Mouse (Mus musculus) intestine, postnatal 0 days (tissue): ENCODE results near the gene Grk4. TPM values are rescaled to one million over a fixed set of nuclear protein-coding genes. Genes with fewer than 3 reads are reported as not detected.

Experiments used
- ATAC-seq: fragments of 200-750 bp; cut with Nextera tagmentation; 2 replicates; pipeline ENCODE4 v1.8.0; 2017; ENCODE audit warnings: mild to moderate bottlenecking, moderate TSS enrichment, moderate library complexity
- H3K27ac ChIP-seq: fragments of 300-500 bp; sonication (generic); 2 replicates; pipeline ENCODE4 v1.5.1; 2014; ENCODE audit warnings: mild to moderate bottlenecking, low read depth, low read length, moderate library complexity
- H3K27me3 ChIP-seq: fragments of 300-500 bp; sonication (generic); replicated peaks from 2 replicates; pipeline ENCODE4 v1.6.1; 2014; ENCODE audit warnings: low read length, mixed read lengths; ENCODE audit not compliant: control insufficient read depth, insufficient read depth
- H3K36me3 ChIP-seq: fragments of 300-500 bp; sonication (generic); 2 replicates; pipeline ENCODE4 v1.6.1; 2014; ENCODE audit warnings: mild to moderate bottlenecking, moderate library complexity; ENCODE audit not compliant: control insufficient read depth, insufficient read depth
- H3K4me1 ChIP-seq: fragments of 300-500 bp; sonication (generic); replicated peaks from 2 replicates; pipeline ENCODE4 v1.6.1; 2014; ENCODE audit warnings: antibody characterized with exemption, low read length, mixed read lengths; ENCODE audit not compliant: control insufficient read depth, insufficient read depth
- H3K4me2 ChIP-seq: fragments of 300-500 bp; sonication (generic); replicated peaks from 2 replicates; pipeline ENCODE4 v1.6.1; 2014; ENCODE audit warnings: low read depth, mild to moderate bottlenecking, moderate library complexity
- H3K4me3 ChIP-seq: fragments of 300-500 bp; sonication (generic); 2 replicates; pipeline ENCODE4 v1.5.1; 2014; ENCODE audit warnings: low read depth, low read length
- H3K9ac ChIP-seq: fragments of 300-500 bp; sonication (generic); 2 replicates; pipeline ENCODE4 v1.6.1; 2014; ENCODE audit warnings: mild to moderate bottlenecking, low read depth, low read length
- H3K9me3 ChIP-seq: fragments of 300-500 bp; sonication (generic); 2 replicates; pipeline ENCODE4 v1.6.1; 2016; ENCODE audit warnings: mixed run types; ENCODE audit not compliant: control insufficient read depth
- CTCF ChIP-seq: sonication (generic); IDR thresholded peaks from 2 replicates; pipeline ENCODE4 v1.5.1; 2016; ENCODE audit warnings: low read depth, mild to moderate bottlenecking, control low read depth, antibody characterized with exemption, moderate library complexity
- WGBS: fragments of 180-500 bp; shearing (Covaris S2); extraction: QIAGEN DNeasy Blood & Tissue Kit; methylation state at CpG from one replicate; pipeline ENCODE4 v1.1.7; 2014; 5-methylcytosine and 5-hydroxymethylcytosine counted together
- polyA plus RNA-seq: library from polyadenylated mRNA; unstranded; fragments of >200 nt; fragmentation: Nextera tagmentation; extraction: Ambion mirVana; gene quantifications from 2 replicates; pipeline ENCODE4 v1.2.1, GENCODE M21; 2015

The Grk4 gene
- polyA plus RNA-seq, 1 experiment from 2014 or later = 1.1 TPM

DNA sequence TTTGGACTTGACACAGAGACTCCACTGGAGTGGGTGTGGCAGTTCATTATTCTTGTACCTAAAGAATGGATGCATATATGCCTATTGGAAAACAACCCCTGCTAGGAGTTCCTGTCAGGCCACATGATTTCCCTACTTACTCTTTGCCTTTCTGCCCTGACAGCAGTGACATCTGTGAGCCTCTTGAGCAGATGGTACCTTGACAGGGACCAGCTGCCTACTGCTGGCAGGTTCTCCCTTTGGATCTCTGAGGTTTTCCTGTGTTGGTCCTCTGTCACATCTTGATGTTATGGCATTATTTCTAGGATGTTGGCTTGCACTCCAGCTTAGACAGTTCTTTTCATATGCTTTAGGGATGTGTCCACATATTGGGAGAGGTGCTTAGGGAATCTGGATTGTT lies 69.0 kb downstream of the Grk4 start:
- H3K9ac ChIP-seq = no peak overlapping the region
- no peaks in the 10 kb centered on the region for H3K4me1 ChIP-seq
- H3K4me2 ChIP-seq = no peak overlapping the region
- H3K9me3 ChIP-seq = no peaks in the 10 kb centered on the region
- no peak overlapping the region for H3K27ac ChIP-seq
- H3K4me3 ChIP-seq = no peak overlapping the region
- ATAC-seq = no peak
- H3K27me3 ChIP-seq = no peaks in the 10 kb centered on the region
- TF ChIP-seq CTCF = no peak
- no peaks in the 10 kb centered on the region for H3K36me3 ChIP-seq

DNA sequence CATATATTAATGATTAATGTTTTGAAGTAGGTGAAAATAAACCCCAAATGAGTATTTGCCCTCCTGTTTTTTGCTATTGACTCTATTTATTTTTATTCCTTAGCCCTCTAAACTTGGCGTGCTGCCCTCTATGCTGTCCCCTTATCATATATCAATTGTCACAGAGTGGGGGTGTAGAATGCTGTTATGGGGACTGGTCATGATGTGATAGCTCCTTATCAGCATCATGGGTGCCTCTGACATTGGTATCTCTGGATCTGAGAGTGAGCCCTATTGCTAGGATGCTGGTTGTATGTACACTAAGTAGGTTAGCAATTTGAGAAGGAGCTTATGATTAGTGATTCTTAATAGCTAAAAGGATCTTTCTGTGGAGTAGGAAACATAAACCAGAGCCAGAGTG lies 70.1 kb downstream of the Grk4 start:
- Histone ChIP-seq H3K36me3 (no peaks in the 10 kb centered on the region), H3K4me2 (no peak overlapping the region), H3K27me3 (no peaks in the 10 kb centered on the region), H3K4me3 (no peak overlapping the region), H3K27ac (no peak overlapping the region), H3K9me3 (no peaks in the 10 kb centered on the region), H3K9ac (no peak overlapping the region), H3K4me1 (no peaks in the 10 kb centered on the region)
- no peak for ATAC-seq
- 34% methylated on average over 1 of the region's 1 CpGs for WGBS
- TF ChIP-seq CTCF = no peak

- no peak overlapping the region for H3K4me2 ChIP-seq
- no peak overlapping the region for H3K27ac ChIP-seq
- no peaks in the 10 kb centered on the region for H3K9me3 ChIP-seq
- no peaks in the 10 kb centered on the region for H3K36me3 ChIP-seq
- peak; percentile 55 for TF ChIP-seq CTCF
- no peaks in the 10 kb centered on the region for H3K27me3 ChIP-seq
- ATAC-seq = no peak
- H3K4me1 ChIP-seq = no peaks in the 10 kb centered on the region
- H3K4me3 ChIP-seq = no peak overlapping the region
- WGBS = 56% methylated on average over 3 of the region's 3 CpGs
- no peak overlapping the region for H3K9ac ChIP-seq
Measured at GRCm38 (mm10) chr5:34751477-34751876, 91.3 kb downstream of the Grk4 start.

DNA sequence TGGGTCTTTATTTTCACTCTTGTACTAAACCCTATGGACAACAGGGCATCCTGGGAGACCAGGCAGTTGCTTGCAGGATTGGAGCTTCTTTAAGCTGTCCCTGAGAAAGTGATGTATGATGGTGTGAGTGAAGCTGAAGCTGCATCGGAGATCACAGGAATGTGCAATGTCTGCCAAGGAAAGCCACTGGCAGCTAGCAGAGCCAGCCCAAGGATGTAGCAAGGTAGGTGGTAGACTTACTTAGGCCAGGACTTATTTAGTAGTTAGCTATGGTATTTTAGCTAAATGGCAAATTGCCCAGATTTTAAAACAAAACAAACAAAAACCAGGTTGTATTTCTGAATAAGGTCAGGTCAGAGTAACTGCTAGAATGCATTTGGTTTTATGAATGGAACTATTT lies 98.6 kb downstream of the Grk4 start:
- no peak for TF ChIP-seq CTCF
- Histone ChIP-seq H3K9ac (no peak overlapping the region), H3K4me3 (no peak overlapping the region), H3K36me3 (no peaks in the 10 kb centered on the region), H3K27me3 (no peaks in the 10 kb centered on the region), H3K9me3 (no peaks in the 10 kb centered on the region), H3K27ac (no peak overlapping the region), H3K4me2 (no peak overlapping the region), H3K4me1 (0 out of 2 replicates have a peak, but pooled peaks cover 2% of the 10 kb centered on the region)
- 65% methylated on average over 1 of the region's 1 CpGs for WGBS
- no peak for ATAC-seq

DNA sequence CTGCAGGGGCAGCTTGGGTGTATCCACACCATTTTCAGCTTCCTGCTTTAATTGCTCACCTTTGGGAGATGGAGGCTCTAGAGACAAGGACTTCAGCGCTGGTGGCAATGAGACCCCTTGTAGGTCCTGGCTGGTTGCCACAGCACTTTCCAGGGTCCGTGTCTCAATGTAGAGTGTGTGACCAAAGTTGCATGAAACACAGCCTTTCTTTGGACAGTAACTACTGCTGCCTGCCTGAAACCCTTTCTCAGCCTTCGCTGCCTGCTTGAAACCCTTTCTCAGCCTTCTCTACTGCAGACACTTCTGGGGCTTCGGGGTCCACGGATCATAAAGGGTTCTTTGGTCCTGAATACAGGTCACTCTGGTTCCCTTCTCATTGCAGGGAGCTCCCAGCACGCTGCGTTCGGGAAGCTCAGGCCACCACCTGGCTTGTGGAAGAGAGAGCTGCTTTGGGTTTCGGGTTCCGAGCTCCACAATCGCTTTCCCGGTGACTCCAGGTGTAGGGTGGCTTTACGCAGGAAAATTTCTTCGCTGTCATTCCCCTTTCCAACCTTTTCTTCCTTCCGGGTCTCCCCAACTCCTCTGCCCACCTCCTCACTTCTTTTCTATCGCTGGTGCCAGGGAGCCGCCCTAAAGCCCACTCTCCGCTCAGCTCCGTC lies 100.8 kb downstream of the Grk4 start:
- H3K27ac ChIP-seq = peak overlapping the region; percentile 88; the same call in 1 of the 2 replicates
- peak overlapping the region; percentile 95 for H3K4me3 ChIP-seq
- H3K36me3 ChIP-seq = no peaks in the 10 kb centered on the region
- ATAC-seq = peak; percentile 32
- no peak for TF ChIP-seq CTCF
- H3K9ac ChIP-seq = peak overlapping the region; percentile 98; the same call in 1 of the 2 replicates
- H3K9me3 ChIP-seq = no peaks in the 10 kb centered on the region
- 1% methylated on average over 19 of the region's 19 CpGs for WGBS
- H3K4me1 ChIP-seq = 0 out of 2 replicates have a peak, but pooled peaks cover 2% of the 10 kb centered on the region
- peak overlapping the region; percentile 93 for H3K4me2 ChIP-seq
- no peaks in the 10 kb centered on the region for H3K27me3 ChIP-seq

DNA sequence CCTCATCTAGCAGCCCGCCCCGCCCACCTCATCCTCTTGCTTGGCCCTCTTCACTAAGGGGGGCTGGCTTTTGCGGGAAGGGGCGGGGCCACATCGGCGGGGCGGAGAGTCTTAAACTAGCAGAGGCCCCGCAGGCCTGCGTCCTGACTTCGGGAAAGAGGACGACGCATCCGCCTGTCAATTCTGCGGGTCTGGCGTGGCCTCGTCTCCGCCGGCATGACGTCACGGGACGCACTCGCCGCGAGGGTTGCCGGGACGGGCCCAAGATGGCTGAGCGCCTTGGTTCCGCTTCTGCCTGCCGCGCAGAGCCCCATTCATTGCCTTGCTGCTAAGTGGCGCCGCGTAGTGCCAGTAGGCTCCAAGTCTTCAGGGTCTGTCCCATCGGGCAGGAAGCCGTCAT lies 101.3 kb downstream of the Grk4 start, which contains the start of gene Htt:
TSS of gene Htt (plus strand) at position 232 of the 400 bp plus-strand sequence.
- no peaks in the 10 kb centered on the region for H3K27me3 ChIP-seq
- peak; percentile 97 for ATAC-seq
- peak; percentile 45; the same call in 1 of the 2 replicates for TF ChIP-seq CTCF
- WGBS = under 1% methylated on average over 35 of the region's 35 CpGs
- H3K4me3 ChIP-seq = peak within 1 kb of the TSS; percentile 95
- peak within 1 kb of the TSS; percentile 88 for H3K27ac ChIP-seq
- 0 out of 2 replicates have a peak, but pooled peaks cover 2% of the 10 kb centered on the region for H3K4me1 ChIP-seq
- no peaks in the 10 kb centered on the region for H3K36me3 ChIP-seq
- peak within 1 kb of the TSS; percentile 98 for H3K9ac ChIP-seq
- H3K9me3 ChIP-seq = no peaks in the 10 kb centered on the region
- H3K4me2 ChIP-seq = peak within 1 kb of the TSS; percentile 93
